Mouse (Mus musculus) midbrain, postnatal 0 days (tissue): ENCODE data around the gene Zc3h12a. TPM values are rescaled to one million over a fixed set of nuclear protein-coding genes. Genes with fewer than 3 reads are reported as not detected.

Source experiments
- ATAC-seq: fragments of 200-750 bp; cut with Nextera tagmentation; 2 replicates; pipeline ENCODE4 v1.8.0; 2017; ENCODE audit warnings: moderate number of reproducible peaks, mild to moderate bottlenecking, moderate TSS enrichment, moderate library complexity; ENCODE audit not compliant: low FRiP score
- DNase-seq: peaks from one replicate; pipeline ENCODE4 v3.0.0-alpha.2; 2015; ENCODE audit warnings: low spot score
- H3K27ac ChIP-seq: fragments of 300-500 bp; sonication (generic); 2 replicates; pipeline ENCODE4 v1.5.1; 2014; ENCODE audit warnings: low read depth, mild to moderate bottlenecking, low read length, mixed read lengths
- H3K27me3 ChIP-seq: fragments of 300-500 bp; sonication (generic); 2 replicates; pipeline ENCODE4 v1.6.1; 2014; ENCODE audit warnings: low read length, control low read depth, mixed read lengths; ENCODE audit not compliant: insufficient read depth
- H3K36me3 ChIP-seq: fragments of 300-500 bp; sonication (generic); 2 replicates; pipeline ENCODE4 v1.6.1; 2014; ENCODE audit warnings: low read length, control low read depth, mixed read lengths; ENCODE audit not compliant: insufficient read depth
- H3K4me1 ChIP-seq: fragments of 300-500 bp; sonication (generic); 2 replicates; pipeline ENCODE4 v1.6.1; 2014; ENCODE audit warnings: mild to moderate bottlenecking, control low read depth, antibody characterized with exemption, low read length, mixed read lengths; ENCODE audit not compliant: insufficient read depth
- H3K4me2 ChIP-seq: fragments of 300-500 bp; sonication (generic); 2 replicates; pipeline ENCODE4 v1.6.1; 2014; ENCODE audit warnings: low read depth, mild to moderate bottlenecking, low read length, mixed read lengths; ENCODE audit not compliant: poor library complexity, severe bottlenecking
- H3K4me3 ChIP-seq: fragments of 300-500 bp; sonication (generic); 2 replicates; pipeline ENCODE4 v1.5.1; 2014; ENCODE audit warnings: low read depth, mild to moderate bottlenecking, low read length, moderate library complexity
- H3K9ac ChIP-seq: fragments of 300-500 bp; sonication (generic); replicated peaks from 2 replicates; pipeline ENCODE4 v1.6.1; 2014; ENCODE audit warnings: mild to moderate bottlenecking, low read length, moderate library complexity, mixed read lengths; ENCODE audit not compliant: poor library complexity, severe bottlenecking
- H3K9me3 ChIP-seq: fragments of 300-500 bp; sonication (generic); 2 replicates; pipeline ENCODE4 v1.6.1; 2016; ENCODE audit warnings: low read length, control low read depth
- CTCF ChIP-seq: IDR thresholded peaks from 2 replicates; pipeline ENCODE4 v1.5.1; 2016; ENCODE audit warnings: antibody characterized with exemption, mild to moderate bottlenecking
- WGBS: fragments of 180-500 bp; shearing (Covaris S2); extraction: QIAGEN DNeasy Blood & Tissue Kit; methylation state at CpG from one replicate; pipeline ENCODE4 v1.1.7; 2014; 5-methylcytosine and 5-hydroxymethylcytosine counted together
- polyA plus RNA-seq: library from polyadenylated mRNA; unstranded; fragments of >200 nt; fragmentation: Nextera tagmentation; extraction: Ambion mirVana; gene quantifications from 2 replicates; pipeline ENCODE4 v1.2.1, GENCODE M21; 2015
- total RNA-seq: library from RNA; depleted of rRNA; stranded (reverse); fragments of >200 nt; gene quantifications from 2 replicates; pipeline ENCODE4 v1.2.3, GENCODE M21; 2014

The Zc3h12a gene
- total and polyA plus RNA-seq, 2 experiments from 2014 or later = 0.12 to 0.88 TPM

DNA sequence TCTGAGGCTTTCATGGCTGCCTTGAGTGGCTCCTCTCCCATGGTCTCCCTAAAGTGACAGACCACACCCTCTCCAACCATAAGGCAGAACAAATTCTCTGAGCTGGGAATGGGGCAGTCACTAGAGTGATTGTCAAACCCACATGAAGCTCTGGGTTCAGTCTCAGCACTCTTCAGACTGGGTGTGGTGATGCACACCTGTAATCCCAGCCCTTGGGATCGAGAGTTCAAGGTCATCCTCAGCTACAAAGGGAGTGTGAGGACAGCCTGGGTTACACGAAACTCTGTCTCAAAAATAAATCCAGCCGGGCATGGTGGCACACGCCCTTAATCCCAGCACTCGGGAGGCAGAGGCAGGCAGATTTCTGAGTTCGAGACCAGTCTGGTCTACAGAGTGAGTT lies 24.8 kb upstream of the Zc3h12a start:
- ATAC-seq (no peak), DNase-seq (no peak)
- H3K27ac ChIP-seq = no peak overlapping the region
- no peaks in the 10 kb centered on the region for H3K4me1 ChIP-seq
- H3K36me3 ChIP-seq = no peaks in the 10 kb centered on the region
- no peak overlapping the region for H3K4me2 ChIP-seq
- H3K4me3 ChIP-seq = no peak overlapping the region
- TF ChIP-seq CTCF = no peak
- 0 out of 2 replicates have a peak, but pooled peaks cover 2% of the 10 kb centered on the region for H3K27me3 ChIP-seq
- 89% methylated on average over 6 of the region's 6 CpGs for WGBS
- H3K9me3 ChIP-seq = no peaks in the 10 kb centered on the region
- H3K9ac ChIP-seq = no peak overlapping the region

DNA sequence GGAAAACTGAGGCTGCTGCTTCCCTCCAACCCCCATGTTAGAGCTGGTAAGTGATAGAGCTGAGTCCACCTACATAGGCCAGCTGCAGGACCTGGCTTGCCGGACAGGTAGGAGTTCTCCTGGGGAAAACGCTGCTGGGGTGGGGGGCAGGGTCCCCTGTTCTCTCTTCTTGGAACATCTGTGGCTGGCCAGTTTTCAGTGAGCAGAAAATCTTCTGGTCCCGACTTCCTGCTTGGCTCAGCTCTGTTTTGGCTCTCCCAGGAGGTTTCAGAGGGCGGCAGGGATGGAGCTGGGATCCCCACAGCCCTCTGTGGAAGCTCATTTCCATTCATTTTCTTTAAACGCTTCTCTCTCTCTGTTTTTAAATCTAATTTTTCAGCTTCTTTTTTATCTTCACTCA lies 21.8 kb upstream of the Zc3h12a start:
- H3K4me2 ChIP-seq = no peak overlapping the region
- no peaks in the 10 kb centered on the region for H3K36me3 ChIP-seq
- no peak for TF ChIP-seq CTCF
- 0 out of 2 replicates have a peak, but pooled peaks cover 3% of the 10 kb centered on the region for H3K27me3 ChIP-seq
- no peaks in the 10 kb centered on the region for H3K4me1 ChIP-seq
- no peak overlapping the region for H3K9ac ChIP-seq
- DNase-seq = no peak
- no peaks in the 10 kb centered on the region for H3K9me3 ChIP-seq
- H3K4me3 ChIP-seq = no peak overlapping the region
- WGBS = 29% methylated on average over 5 of the region's 5 CpGs
- no peak overlapping the region for H3K27ac ChIP-seq
- no peak for ATAC-seq

DNA sequence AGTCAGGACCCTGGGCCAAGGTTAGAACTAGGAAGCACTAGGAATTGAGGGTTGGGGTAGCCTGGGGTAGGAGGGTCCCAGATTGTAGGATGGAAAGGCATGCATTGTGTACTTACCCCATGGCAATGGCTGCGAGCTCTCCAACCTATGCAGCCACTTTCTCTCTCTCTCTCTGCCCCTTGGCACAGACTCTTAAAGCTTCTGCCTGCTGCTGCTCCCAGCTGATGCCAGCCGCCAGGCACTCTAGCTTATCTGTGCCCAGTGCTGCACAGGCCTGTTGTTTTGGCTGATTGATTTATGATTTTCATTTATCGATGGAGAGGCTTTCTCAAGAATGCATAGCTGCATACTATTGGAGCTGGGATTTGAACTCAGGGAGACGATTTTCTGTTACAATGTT lies 20.3 kb upstream of the Zc3h12a start:
- Histone ChIP-seq H3K4me3 (no peak overlapping the region), H3K4me1 (no peaks in the 10 kb centered on the region), H3K36me3 (no peaks in the 10 kb centered on the region), H3K27me3 (0 out of 2 replicates have a peak, but pooled peaks cover 3% of the 10 kb centered on the region), H3K27ac (no peak overlapping the region), H3K9ac (no peak overlapping the region), H3K4me2 (no peak overlapping the region), H3K9me3 (no peaks in the 10 kb centered on the region)
- DNase-seq = peak; percentile 22
- no peak for TF ChIP-seq CTCF
- no peak for ATAC-seq
- WGBS = 85% methylated on average over 4 of the region's 4 CpGs

DNA sequence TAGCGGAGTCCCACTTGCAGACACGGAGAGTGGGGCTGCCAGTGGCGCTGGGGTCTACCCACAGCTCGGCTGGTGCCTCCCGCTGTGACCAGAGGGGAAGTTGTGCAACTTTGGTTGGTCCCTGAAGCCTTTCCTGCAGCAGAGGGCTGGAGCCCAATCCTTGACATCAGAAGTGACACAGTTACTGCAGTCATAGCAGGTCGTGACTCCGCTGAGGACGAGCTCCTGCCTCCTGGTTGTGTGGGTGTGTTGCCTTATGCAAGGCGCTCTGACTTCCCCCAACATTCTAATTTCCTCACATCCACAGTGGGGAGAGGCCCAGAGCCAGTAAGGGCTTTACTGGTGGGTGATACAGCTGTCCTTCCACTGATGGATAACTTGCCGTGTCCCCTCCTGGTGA lies 17.6 kb upstream of the Zc3h12a start:
- Histone ChIP-seq H3K27ac (no peak overlapping the region), H3K4me1 (no peaks in the 10 kb centered on the region), H3K4me3 (no peak overlapping the region), H3K36me3 (no peaks in the 10 kb centered on the region), H3K9me3 (no peaks in the 10 kb centered on the region), H3K27me3 (0 out of 2 replicates have a peak, but pooled peaks cover 3% of the 10 kb centered on the region), H3K4me2 (no peak overlapping the region), H3K9ac (no peak overlapping the region)
- no peak for ATAC-seq
- 33% methylated on average over 10 of the region's 10 CpGs for WGBS
- no peak for TF ChIP-seq CTCF
- no peak for DNase-seq

DNA sequence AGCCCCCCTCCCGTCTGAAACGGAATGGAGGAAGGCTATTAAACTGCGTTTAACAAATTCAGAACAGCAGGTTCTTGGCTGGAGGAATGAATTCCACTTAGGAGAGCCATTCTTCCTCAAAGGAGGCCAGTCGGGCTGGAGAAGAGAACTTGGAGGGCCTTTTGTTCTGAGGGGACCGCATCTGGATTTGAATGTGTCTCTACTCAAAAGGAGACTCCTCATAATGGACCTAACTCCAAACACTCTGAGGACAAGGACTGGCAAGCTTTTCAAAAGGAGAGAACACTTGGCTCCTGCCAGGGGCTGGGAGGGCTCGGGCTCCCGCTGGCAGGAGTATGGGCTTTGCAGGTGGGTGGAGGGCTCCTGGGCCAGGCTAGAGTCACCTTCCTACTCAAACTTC lies 17.0 kb upstream of the Zc3h12a start:
- 18% methylated on average over 7 of the region's 7 CpGs for WGBS
- no peaks in the 10 kb centered on the region for H3K36me3 ChIP-seq
- H3K4me2 ChIP-seq = no peak overlapping the region

DNA sequence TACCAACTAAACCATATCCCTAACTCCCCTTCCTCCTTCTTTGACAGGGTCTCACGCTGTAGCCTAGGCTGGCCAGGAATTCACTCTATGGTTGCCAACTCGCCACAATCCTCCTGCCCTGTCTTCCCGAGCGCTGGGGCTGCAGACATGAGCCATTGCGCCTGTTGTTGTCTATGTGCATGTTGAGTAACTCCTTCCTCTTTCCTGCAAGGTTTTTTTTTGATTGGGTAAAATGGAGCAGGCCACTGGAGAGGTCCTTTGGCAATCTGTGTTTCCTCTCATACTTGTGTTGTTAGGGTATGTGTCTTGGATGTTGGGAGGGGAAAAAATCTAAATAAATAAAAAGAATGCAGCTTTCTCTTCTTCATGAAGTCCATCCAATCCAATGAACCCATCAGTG lies 16.6 kb upstream of the Zc3h12a start:
- Histone ChIP-seq H3K4me1 (no peaks in the 10 kb centered on the region), H3K9me3 (no peaks in the 10 kb centered on the region), H3K27me3 (0 out of 2 replicates have a peak, but pooled peaks cover 3% of the 10 kb centered on the region), H3K4me3 (no peak overlapping the region), H3K36me3 (no peaks in the 10 kb centered on the region), H3K27ac (no peak overlapping the region), H3K9ac (no peak overlapping the region), H3K4me2 (no peak overlapping the region)
- ATAC-seq = no peak
- no peak for TF ChIP-seq CTCF
- no peak for DNase-seq
- 78% methylated on average over 5 of the region's 5 CpGs for WGBS

More for the DNA sequence above, 17.0 kb upstream of the Zc3h12a start:
- H3K27ac ChIP-seq = no peak overlapping the region
- TF ChIP-seq CTCF = no peak
- ATAC-seq (no peak), DNase-seq (peak; percentile 24)
- H3K4me1 ChIP-seq = no peaks in the 10 kb centered on the region
- 0 out of 2 replicates have a peak, but pooled peaks cover 3% of the 10 kb centered on the region for H3K27me3 ChIP-seq
- no peak overlapping the region for H3K9ac ChIP-seq
- H3K4me3 ChIP-seq = no peak overlapping the region
- no peaks in the 10 kb centered on the region for H3K9me3 ChIP-seq
